Comparison of ENCODE assay signal across 25 mouse cellular contexts in genomic region chr5:53953797-53954196, GRCm38 (mm10).
"Had no signal": no experiment of that assay in that cellular context is flagged by ENCODE, and none has a peak within 500 bp of the region (broad histone marks: within the 10 kb centered on the region; RNA-seq: fewer than 3 reads in every experiment).

No protein-coding gene starts in this region.

- H3K9ac ChIP-seq: heart, embryonic 13.5 days; heart, embryonic 15.5 days; hindbrain, embryonic 13.5 days; limb, embryonic 12.5 days; liver, embryonic 13.5 days; liver, embryonic 15.5 days had no signal

- H3K36me3 ChIP-seq: heart, embryonic 10.5 days; heart, embryonic 13.5 days; heart, embryonic 15.5 days; hindbrain, embryonic 13.5 days; limb, embryonic 10.5 days; limb, embryonic 12.5 days; liver, embryonic 13.5 days; liver, embryonic 15.5 days had no signal

- H3K27me3 ChIP-seq: heart, embryonic 13.5 days; heart, embryonic 15.5 days; hindbrain, embryonic 13.5 days; limb, embryonic 12.5 days; liver, embryonic 13.5 days; liver, embryonic 15.5 days had no signal

- H3K4me2 ChIP-seq: heart, embryonic 13.5 days; heart, embryonic 15.5 days; hindbrain, embryonic 13.5 days; limb, embryonic 12.5 days; liver, embryonic 11.5 days; liver, embryonic 13.5 days; liver, embryonic 15.5 days had no signal

- DNase-seq: gastrocnemius, adult 2 months; gastrocnemius, postnatal 10 days; gastrocnemius, postnatal 36 days; heart, adult 18-20 months; heart, postnatal 14 days; heart, postnatal 36 days; kidney, adult 18-20 months; kidney, adult 8-10 months; kidney, postnatal 10 days; kidney, postnatal 25 days; kidney, postnatal 4 days; liver; liver, embryonic 13.5 days had no signal

- H3K4me1 ChIP-seq: limb, embryonic 10.5 days; liver, embryonic 13.5 days; liver, embryonic 15.5 days had no signal

- ATAC-seq: hindbrain, embryonic 16.5 days; inflammation-experienced regulatory T-cells, adult 6 months had no signal

- H3K4me3 ChIP-seq: gastrocnemius, adult 2 months; heart, embryonic 10.5 days; heart, embryonic 13.5 days; heart, embryonic 15.5 days; hindbrain, embryonic 13.5 days; layer of hippocampus, adult 2 months; left cerebral cortex, adult 2 months; limb, embryonic 10.5 days; limb, embryonic 12.5 days; liver, embryonic 13.5 days; liver, embryonic 15.5 days had no signal

- H3K9me3 ChIP-seq: heart, embryonic 10.5 days; heart, embryonic 13.5 days; heart, embryonic 15.5 days; hindbrain, embryonic 13.5 days; limb, embryonic 10.5 days; liver, embryonic 13.5 days; liver, embryonic 15.5 days had no signal

- H3K27ac ChIP-seq: gastrocnemius, adult 2 months; heart, embryonic 10.5 days; heart, embryonic 13.5 days; heart, embryonic 15.5 days; hindbrain, embryonic 13.5 days; layer of hippocampus, adult 2 months; left cerebral cortex, adult 2 months; limb, embryonic 10.5 days; limb, embryonic 12.5 days; liver, embryonic 13.5 days; liver, embryonic 15.5 days had no signal
